Mouse (Mus musculus): ENCODE data around the gene Myo1d.

Myo1d gene

DNA sequence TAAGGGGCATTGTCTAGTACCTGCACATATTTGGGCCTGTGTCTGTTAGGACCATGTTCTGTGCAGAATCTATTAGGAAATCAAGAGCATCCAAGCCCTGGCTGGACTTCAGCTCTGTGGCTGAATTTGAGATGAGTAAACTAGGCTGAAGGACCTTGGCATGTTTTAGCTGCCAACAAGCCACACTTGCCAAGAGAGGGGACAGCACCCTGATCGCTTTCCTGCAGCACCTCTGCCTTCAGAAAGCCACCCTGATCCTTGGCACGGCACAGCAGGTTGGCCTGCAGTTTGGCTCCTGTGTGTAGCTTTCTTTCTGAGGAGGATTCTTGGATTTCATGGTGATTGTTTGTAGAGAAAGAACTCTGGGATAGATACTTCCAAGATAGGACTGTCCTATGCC lies 1.7 kb upstream of the Myo1d start:
- DNase-seq (ENCODE audit: low read depth, low spot score): no peak

DNA sequence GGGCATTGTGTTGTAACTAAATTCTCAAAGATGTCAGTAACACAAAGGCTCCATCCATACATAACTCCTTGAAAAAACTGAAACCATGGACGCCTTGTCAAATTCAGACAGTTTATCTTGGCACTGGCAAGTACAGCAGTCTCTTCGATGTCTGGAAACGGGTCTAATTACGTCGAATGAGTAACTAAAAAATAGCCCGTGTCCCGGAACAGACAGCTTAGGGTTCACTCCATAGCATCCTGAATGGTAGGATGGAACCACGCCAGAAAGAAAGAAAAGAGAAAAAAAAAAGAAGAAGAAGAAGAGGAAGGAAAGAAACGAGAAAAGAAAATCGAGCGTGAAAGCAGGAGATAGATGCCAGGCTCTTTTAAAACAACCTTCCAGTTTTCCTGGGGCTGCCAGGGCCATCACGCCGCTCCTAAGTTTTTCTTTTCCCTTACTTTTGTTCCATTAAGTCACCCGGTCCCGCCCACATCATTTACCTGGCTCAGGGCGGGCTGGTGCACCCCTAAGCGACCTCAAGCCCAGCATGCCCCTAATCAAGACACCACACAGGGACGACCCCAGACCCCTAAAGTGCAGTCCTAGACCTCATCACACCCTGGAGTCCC lies 804 bp downstream of the Myo1d start:
- no peak for DNase-seq (ENCODE audit: low read depth, low spot score)

DNA sequence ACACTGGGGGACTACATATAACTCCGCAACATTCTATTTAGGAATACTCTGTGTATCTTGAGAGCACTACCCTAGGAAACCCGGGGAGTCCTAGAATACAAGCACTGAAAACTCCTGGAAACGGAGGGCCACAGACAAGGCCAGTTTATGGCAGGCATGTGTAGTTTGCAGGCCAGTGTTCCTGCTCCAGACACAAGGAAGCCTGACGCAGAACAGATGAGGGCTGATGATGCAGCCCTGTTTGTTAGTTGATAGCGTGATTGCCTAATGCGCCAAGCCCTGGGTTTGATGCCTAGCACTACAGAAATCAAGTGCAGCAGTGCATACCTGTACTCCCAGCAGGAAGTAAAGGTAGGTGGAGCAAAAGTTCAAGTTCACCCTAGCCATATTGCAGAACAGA lies 1.7 kb downstream of the Myo1d start:
- DNase-seq (ENCODE audit: low read depth, low spot score): no peak

DNA sequence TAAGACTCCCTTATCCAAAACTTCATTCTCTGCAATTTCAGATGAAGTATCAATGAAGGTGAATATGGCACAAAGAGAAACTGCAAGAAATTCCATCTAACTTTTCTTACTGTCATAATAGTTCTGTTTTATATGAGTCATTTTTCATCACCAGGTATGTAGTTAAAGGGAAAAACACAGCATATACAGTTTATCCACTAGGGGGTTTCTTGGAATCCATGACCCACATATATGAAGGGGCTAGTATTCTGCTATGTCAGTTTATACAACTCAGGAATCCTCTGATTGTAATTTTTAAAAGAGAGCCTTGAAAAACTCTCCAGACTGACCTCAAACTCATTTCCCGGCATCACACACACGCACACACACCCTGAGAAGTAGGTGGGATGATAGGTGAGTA lies 2.1 kb downstream of the Myo1d start:
- no peak for DNase-seq (ENCODE audit: low read depth, low spot score)

DNA sequence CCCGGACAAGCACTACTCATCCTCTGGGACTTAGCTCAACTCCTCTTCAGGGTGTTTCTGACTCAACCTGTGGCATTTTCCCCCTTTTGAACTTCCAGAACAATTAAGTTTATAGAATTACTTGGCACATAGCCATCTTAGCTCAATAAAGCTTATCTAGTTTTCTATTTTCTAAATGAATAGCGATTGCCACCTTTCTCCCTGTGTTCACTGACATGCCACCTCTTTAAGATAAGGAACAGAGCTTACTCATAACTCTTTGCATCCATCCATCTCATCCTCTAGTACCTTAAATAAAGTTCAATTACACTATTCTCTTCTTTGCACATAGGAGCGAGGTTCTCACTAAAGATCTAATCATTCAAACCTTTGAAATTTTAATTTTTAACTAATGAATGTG lies 4.3 kb downstream of the Myo1d start:
- no peak for DNase-seq (ENCODE audit: low read depth, low spot score)

DNA sequence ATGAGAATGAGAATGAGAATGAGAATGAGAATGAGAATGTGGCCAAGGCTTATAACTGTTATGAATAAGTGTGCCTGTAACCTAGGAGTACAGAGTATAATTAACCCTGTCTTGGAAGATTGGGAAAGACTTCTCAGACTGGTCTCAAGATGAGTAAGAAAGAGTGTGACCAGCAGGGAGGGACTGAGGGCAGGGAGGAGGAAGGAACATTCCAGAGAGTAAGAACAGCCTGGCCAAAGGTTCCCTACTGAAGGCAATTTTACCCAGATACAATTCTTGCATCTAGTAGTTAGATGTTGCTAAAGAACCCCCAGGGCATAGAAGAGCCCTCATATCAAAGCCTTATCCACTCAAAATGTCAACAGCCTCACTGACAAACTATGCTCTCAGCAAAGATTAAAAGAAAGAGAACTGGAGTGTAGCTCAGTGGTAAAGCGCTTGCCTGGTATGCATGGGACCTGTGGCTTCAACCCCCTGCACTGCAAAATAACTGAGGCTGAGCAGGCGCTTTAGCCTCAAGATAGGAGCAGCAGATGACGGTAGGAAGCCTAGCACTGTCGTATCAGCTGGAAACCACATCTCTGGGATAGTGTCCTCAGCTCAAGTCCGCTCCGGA lies 7.1 kb downstream of the Myo1d start:
- DNase-seq (ENCODE audit: low read depth, low spot score): no peak

DNA sequence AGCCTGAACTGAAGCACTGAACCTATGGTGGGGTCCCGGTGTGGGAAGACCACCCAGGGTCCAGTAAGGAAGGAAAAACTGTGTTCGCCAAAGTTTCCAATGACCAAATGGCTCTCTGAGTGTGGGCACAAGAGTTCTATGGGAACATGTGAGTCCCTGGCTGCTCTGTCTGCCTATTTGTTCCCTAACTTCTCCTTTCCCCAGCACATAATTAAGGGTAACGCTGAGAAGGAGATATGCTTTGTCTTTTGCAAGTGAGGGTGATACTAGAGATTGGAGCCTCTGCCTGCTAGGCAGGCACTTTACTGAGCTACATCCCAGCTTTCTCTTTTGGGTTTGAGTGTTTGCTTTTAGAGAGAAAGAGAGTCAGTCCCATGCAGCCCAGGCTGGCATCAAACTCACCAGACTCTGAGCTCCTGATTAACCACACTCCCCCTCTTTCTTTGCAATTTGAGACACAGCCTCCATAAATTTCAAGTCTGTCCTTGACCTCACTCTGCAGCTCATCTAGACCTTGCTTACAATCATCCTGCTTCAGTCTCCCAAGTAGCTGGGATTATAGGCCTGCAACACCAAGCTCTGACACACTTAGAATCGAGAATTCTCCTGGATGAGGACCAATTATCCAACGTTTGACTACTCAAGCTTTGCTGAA lies 8.1 kb downstream of the Myo1d start:
- no peak for DNase-seq (ENCODE audit: low read depth, low spot score)

DNA sequence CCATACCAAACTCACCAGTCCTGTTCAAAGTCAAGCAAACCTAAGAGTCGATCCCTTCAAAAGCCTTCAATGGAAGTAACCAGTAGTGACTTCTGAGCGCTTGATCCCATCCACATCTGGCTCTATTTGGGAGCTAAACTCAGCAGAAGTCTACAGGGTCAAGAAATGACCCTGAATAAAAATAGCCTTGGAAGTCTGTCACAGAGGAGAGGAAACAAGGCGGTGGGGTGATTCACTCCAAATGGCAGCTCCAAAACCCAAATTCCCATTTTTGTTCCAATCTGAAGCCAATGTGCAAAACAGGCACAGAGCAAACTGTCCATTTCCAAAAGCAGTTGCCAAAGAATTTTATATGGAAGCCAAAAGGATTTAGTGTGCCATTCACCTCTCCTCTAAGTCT lies 8.6 kb downstream of the Myo1d start:
- DNase-seq (ENCODE audit: low read depth, low spot score): no peak

DNA sequence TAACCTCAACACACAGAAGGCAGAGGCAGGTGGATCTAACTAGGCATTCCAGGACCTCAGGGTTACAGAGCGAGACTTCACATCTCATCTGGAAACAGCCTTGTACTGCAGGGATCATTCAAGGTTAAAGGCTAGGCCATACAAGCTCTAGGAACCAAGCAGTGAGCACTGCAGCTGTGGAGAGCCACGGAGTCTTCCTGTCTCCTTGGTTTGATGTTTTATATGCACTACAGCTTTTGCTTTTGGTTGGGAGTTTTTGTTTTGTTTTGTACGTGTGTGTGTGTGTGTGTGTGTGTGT lies 12.6 kb downstream of the Myo1d start:
- DNase-seq (ENCODE audit: low read depth, low spot score): no peak

DNA sequence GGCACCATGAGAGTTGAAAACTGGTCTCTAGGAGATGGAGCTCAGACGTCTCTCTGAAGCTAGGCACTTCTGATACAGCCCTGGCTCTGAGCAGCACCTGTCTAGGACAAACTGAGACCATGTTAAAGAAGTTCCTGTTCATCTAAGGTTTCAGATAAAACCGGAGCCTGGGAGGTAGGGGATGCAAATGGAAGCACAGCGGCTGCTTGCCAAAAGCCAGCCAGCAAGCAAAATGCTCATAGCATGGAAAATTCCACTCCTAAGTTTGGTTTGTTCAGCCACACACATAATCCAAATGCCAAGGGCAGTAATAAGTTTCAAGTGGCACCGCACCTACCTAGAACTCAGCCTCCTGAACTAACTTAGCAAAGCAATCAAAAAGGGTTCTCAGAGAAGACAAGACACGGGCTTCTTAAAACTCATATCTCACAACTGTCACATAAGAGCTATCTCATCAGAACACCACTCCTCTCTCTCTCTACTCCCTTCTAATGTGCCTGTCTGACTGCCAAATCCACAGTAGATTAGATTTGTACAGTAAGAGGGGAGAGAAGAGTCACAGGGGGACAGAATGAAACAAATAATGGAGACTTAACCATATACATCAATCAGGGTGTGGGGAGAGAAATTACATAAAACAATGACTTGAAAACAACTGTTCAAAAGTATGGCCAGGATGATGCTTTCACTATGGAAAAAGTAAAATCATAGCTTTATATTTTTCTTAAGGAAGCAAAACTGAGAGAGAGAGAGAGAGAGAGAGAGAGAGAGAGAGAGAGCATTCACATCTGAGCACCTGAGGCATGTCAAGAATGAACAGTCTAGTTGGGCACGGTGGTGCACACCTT lies 13.1 kb downstream of the Myo1d start:
- DNase-seq (ENCODE audit: low read depth, low spot score): no peak

DNA sequence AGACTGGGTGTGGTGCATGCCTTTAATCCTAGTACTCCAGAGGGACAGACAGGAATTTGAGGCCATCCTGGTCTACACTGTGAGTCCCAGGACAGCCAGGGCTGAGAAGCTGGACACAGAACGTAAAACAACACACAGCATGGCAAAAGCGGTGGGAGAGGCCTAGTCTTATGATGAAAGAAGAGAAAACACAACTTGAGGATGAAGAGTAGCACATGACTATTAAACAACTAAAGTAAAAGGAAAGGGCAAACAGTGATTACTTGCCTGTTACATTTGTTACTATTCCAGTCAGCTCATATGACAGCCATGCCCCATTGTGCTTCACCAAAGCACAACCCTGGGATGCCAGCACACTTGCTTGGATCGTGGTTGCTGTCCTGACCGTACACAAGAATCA lies 13.8 kb downstream of the Myo1d start:
- no peak for DNase-seq (ENCODE audit: low read depth, low spot score)

DNA sequence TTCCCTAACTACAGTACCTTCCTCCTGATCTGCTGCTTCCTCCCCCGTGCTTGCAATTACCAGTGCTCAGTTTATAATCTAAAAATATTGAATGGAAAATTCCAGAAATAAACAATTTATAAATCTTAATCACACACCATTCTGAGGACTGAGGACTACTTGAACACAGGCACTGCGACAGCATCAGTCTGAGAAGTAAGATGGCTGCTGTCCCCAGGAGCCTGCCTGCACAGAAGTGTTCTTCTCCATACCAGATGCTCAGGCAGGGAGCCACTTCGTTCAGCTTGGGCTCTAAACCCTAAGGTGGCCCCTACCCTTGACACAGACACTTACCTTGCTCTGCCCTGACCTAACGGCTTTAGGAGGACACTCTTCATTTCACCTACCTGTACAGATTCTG lies 17.8 kb downstream of the Myo1d start:
- no peak for DNase-seq (ENCODE audit: low read depth, low spot score)

DNA sequence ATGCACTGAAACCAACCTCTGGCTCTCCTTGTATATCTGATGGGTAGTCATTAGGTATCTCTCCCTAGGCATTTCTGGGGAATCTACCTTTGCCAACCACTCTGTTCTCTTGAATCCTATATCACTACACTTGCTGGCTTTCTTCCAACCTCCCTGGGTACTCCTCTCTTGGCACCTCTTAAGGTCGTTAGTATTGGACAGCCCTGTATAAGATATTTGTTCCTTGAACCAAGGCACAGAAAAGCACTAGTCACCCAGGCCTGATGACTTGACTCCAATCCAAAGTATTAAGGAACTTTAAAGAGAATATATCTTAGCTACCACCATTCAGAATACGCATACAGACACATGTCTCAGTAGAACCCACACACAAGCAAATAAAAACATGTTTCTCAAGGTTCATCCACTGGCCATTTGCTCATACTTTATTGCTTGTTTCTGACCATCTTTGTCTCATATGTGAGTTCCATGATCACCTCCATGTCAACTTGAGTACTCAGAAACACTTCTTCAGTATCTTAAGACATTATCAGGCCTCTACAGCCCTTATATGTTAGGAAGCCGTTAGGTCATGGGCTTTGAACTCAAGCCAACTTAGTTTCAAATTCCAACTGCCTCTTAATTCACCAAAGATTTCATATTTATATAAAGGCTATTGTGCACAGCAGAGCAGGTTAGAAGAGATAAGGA lies 18.4 kb downstream of the Myo1d start:
- no peak for DNase-seq (ENCODE audit: low read depth, low spot score)

DNA sequence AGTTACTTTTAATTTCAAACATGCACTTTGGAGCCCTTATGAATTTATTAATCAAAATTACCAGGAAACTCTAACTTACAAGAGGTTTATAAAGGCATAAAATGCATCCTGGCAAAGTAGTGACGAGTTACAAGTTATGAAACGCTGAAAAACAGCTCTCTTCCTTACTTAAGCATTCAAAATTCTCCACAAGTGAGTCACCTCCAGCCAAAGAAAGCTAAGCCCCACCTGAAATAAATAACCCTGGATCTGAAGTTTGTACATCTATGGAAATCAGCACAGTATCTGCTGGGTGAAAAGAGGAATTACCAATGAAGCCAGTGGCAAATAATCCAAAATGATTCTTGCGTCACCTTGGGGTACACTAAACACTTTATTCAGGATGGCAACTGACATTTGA lies 20.8 kb downstream of the Myo1d start:
- no peak for DNase-seq (ENCODE audit: low read depth, low spot score)

DNA sequence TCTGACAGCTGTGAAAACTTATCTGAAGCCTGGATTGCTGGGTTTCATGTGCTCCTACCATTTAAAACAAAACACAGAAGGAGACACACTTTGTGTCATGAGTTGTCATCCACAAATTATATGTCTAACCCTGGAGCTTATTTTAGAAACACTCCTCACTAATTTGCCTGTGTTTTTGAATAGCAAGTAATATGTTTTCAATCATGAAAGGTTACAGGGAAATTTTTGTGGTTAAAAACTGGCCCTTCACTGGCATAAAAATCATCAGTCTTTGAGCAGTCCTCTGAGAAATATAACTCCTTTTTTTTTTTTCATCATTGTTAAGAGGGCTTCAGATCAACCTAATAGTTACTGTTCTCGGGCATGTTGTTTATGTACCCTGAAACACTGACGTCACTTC lies 25.6 kb downstream of the Myo1d start:
- no peak for DNase-seq (ENCODE audit: low read depth, low spot score)

DNA sequence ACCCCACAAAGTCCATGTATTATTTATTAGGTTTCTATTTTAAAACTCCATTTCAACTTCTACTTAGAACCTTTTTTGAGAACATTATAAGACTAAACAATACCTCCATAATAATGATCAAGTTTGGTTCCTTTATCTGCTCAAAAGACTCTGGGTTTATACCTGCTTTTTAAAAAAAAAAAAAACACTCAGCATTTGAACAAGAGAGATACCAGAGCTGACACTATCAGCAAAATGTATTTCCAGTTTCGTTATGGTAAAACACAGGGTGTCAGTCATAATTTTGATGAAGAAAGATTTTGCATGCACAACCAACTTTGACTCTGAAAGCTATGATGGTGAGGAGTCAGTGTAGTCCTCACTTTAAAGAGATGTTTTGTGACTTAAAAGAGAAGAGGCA lies 28.7 kb downstream of the Myo1d start:
- no peak for DNase-seq (ENCODE audit: low read depth, low spot score)

DNA sequence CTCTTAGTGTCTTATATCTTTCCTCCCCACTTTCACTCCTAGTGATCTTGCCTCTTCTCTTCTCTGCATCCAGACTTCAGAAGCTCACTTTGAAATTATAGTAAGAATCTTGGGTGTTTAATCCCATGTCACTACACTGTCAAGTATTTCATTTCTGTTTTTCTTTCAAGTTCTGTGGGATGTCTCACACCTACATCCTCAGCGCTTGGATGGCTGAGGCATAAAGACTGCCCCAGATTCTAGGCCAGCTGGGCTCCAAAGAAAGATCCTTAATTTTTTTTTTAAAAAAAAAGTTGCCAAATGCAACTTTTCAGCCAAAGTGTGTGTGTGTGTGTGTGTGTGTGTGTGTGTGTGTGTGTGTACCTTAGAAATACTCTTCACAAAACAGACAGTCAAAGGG lies 30.6 kb downstream of the Myo1d start:
- DNase-seq (ENCODE audit: low read depth, low spot score): no peak

DNA sequence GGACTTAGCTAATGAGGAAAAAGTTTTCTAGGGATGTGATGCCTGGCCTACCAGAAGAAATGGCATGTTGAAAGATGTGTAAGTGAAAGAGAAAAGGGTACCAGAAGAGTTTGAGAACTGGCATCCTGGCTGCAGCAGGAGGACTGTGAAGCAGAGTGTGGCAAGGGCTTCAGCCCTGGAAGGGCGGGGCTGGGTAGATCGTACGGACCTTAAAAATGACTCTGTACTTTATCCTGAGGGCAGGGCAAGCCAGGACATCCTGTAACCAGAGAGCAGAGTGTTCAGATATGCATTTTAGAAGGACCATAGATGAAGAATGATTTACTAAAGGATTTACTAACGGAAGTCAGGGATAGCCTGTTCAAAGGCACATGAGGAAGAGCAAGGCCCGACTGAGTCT lies 34.4 kb downstream of the Myo1d start:
- DNase-seq (ENCODE audit: low read depth, low spot score): no peak

DNA sequence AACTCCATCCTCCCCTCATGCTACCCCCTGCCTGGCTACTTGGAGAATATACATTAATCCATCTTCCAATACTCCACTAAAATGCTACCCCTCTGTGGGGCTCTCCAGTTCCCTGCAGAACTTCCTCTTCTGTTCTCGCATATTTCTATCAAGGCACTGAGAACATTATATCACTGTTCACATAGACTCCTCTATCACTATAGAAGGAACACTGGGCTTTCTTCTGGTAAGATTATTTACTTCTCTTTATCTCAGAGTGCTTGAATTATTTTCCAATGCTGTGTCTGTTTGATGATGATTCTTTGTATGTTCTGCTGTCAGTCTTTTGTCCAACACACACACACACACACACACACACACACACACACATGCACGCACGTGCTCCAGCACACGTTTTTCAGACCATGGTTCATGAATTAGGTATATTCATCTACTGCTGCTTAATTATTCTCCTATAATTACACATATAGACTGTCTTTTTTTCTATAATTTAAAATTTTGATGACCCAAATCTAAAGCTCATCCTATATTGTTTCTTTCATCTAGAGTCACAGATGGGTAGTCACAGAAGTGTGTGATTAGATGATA lies 35.9 kb downstream of the Myo1d start:
- no peak for DNase-seq (ENCODE audit: low read depth, low spot score)

DNA sequence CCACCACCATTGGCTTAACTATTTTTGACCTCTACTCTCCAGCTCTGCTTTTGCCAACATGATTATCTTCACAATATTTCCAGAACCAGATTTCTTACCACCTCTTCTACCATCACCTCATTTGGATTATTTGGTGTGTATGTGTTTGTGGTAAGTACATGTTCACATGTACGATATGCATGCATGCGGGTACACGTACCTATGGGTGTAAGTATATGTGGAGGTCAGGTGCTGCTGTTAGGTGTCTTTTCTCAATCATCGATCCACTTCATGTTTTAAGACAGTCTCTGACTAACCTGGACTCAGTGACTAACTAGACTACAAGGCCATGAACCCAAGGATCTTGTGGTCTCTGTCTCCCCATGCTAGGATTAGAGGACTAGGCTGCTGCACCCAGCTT lies 37.4 kb downstream of the Myo1d start:
- no peak for DNase-seq (ENCODE audit: low read depth, low spot score)

DNA sequence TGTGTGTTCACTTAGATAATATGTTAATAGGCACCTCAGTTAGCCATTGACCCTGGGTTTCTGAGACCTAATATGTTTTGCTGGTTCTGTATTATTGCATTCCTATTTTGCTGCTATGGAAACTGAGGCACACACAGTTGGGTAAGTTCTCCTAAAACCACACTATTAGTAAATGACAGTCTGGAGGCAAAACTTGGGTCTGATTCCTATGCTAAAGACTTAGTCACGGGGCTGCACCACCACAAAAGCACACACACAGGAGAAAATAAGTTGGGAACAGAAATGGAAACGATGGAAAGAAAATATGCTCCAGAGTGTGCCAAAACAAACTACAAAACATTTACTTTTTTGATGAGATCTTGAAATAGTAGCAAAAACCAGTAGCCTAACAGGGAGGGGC lies 45.1 kb downstream of the Myo1d start:
- no peak for DNase-seq (ENCODE audit: low read depth, low spot score)

DNA sequence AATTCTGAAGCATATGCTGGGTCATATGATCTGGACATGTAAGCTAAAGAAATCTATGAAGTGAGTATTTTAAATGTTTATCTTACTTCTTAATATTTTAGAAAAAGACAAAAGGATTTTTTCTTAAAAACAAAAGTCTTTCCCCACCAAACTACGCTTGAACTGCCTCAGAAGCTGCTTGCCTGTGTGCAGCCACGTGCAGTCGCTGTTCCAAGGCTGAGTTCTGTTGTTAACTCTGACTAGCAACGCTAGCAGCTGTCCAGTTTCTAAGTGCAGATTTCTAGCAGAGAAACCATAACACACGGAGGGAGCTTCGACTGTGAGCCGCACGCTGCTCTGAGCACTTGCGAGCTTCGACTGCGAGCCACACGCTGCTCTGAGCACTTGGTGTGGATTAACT lies 55.1 kb downstream of the Myo1d start:
- no peak for DNase-seq (ENCODE audit: low read depth, low spot score)
